Mouse (Mus musculus) lung, adult 2 months (tissue): ENCODE data around the gene Trp53i11. TPM values are rescaled to one million over a fixed set of nuclear protein-coding genes. Genes with fewer than 3 reads are reported as not detected.
A peak's percentile ranks its signal among the peaks of the same experiment; 100 is the strongest.

Source experiments
- DNase-seq: peaks from one replicate; pipeline ENCODE4 v3.0.0; 2022
- H3K4me1 ChIP-seq: fragments of 200-500 bp; 2 replicates; pipeline ENCODE4 v1.6.1; 2011; ENCODE audit warnings: low read length; ENCODE audit not compliant: control insufficient read depth, insufficient read depth
- H3K4me3 ChIP-seq: fragments of 200-500 bp; replicated peaks from 2 replicates; pipeline ENCODE3; 2011; ENCODE audit warnings: low read depth, mild to moderate bottlenecking, control low read depth, low read length; ENCODE audit errors: extremely low read depth
- CTCF ChIP-seq: fragments of 200-500 bp; IDR thresholded peaks from 2 replicates; pipeline ENCODE4 v1.5.1; 2011; ENCODE audit warnings: mild to moderate bottlenecking, low read length, control low read depth; ENCODE audit not compliant: insufficient read depth
- POLR2A ChIP-seq: fragments of 200-500 bp; IDR thresholded peaks from 2 replicates; pipeline ENCODE4 v1.6.1; 2011; ENCODE audit warnings: low read depth, mild to moderate bottlenecking, control low read depth, low read length, borderline replicate concordance; ENCODE audit errors: extremely low read depth
- WGBS: fragments of 180-500 bp; shearing (Covaris S2); methylation state at CpG from one replicate; pipeline ENCODE4 v1.1.7; 2018; 5-methylcytosine and 5-hydroxymethylcytosine counted together
- polyA plus RNA-seq: library from polyadenylated mRNA; depleted of rRNA; stranded (reverse); fragments of >200 nt; gene quantifications from 2 replicates; pipeline ENCODE4 v1.2.3, GENCODE M21; 2012

Trp53i11 gene
- polyA plus RNA-seq, 1 experiment, result 31.8 TPM

GRCm38 (mm10) chr2:93177668-93178312, 9.6 kb upstream of the Trp53i11 start:
- no peak for DNase-seq
- H3K4me1 ChIP-seq, result no peaks in the 10 kb centered on the region
- WGBS, result 83% methylated on average over 20 of the region's 20 CpGs
- no peak overlapping the region for H3K4me3 ChIP-seq
- TF ChIP-seq CTCF (no peak), POLR2A (no peak)

- no peak for TF ChIP-seq POLR2A
- no peak for TF ChIP-seq CTCF
- Histone ChIP-seq H3K4me1 (no peaks in the 10 kb centered on the region), H3K4me3 (no peak overlapping the region)
- no peak for DNase-seq
- WGBS, result 71% methylated on average over 4 of the region's 4 CpGs
Measured at GRCm38 (mm10) chr2:93178313-93178677, 9.1 kb upstream of the Trp53i11 start.

GRCm38 (mm10) chr2:93179603-93180002, 7.7 kb upstream of the Trp53i11 start:
- Histone ChIP-seq H3K4me1 (no peaks in the 10 kb centered on the region), H3K4me3 (no peak overlapping the region)
- 93% methylated on average over 5 of the region's 5 CpGs for WGBS
- TF ChIP-seq POLR2A, result no peak
- TF ChIP-seq CTCF, result no peak
- DNase-seq, result no peak

- TF ChIP-seq CTCF, result no peak
- no peak overlapping the region for H3K4me3 ChIP-seq
- 14% methylated on average over 41 of the region's 41 CpGs for WGBS
- DNase-seq, result no peak
- no peaks in the 10 kb centered on the region for H3K4me1 ChIP-seq
Measured at GRCm38 (mm10) chr2:93180077-93180844, 7.1 kb upstream of the Trp53i11 start.

- TF ChIP-seq CTCF, result no peak
- TF ChIP-seq POLR2A, result no peak
- no peak for DNase-seq
- no peak overlapping the region for H3K4me3 ChIP-seq
- no peaks in the 10 kb centered on the region for H3K4me1 ChIP-seq
- 78% methylated on average over 11 of the region's 11 CpGs for WGBS
Measured at GRCm38 (mm10) chr2:93182859-93183258, 4.5 kb upstream of the Trp53i11 start.

GRCm38 (mm10) chr2:93188020-93188760, 842 bp downstream of the Trp53i11 start:
- Histone ChIP-seq H3K4me3 (peak overlapping the region; percentile 71), H3K4me1 (no peaks in the 10 kb centered on the region; the same call in none of the 2 replicates)
- TF ChIP-seq CTCF (no peak), POLR2A (no peak)
- DNase-seq, result peak; percentile 44
- WGBS, result under 1% methylated on average over 53 of the region's 53 CpGs

- TF ChIP-seq CTCF (peak; percentile 25), POLR2A (no peak)
- 13% methylated on average over 19 of the region's 19 CpGs for WGBS
- peaks cover 2% of the 10 kb centered on the region for H3K4me1 ChIP-seq
- DNase-seq, result peak; percentile 39
- H3K4me3 ChIP-seq, result peak overlapping the region; percentile 71
Measured at GRCm38 (mm10) chr2:93188761-93189458, 1.6 kb downstream of the Trp53i11 start.

- Histone ChIP-seq H3K4me3 (no peak overlapping the region), H3K4me1 (peaks cover 9% of the 10 kb centered on the region)
- DNase-seq, result no peak
- WGBS, result 39% methylated on average over 9 of the region's 9 CpGs
- TF ChIP-seq CTCF (no peak), POLR2A (no peak)
Measured at GRCm38 (mm10) chr2:93190771-93191487, 3.6 kb downstream of the Trp53i11 start.
